Mouse (Mus musculus) small intestine, adult 2 months (tissue): ENCODE measurements at regions not wholly inside any gene's neighbourhood (a gene's known extent, or its start where the extent isn't known, plus 50 kb on each side); places are given as distances from the start of the nearest gene placed in this dataset.

Experiments
- CTCF ChIP-seq: fragments of 200-500 bp; IDR thresholded peaks from 2 replicates; pipeline ENCODE4 v1.5.1; 2012; ENCODE audit warnings: low read depth, mild to moderate bottlenecking, control low read depth, inconsistent platforms, low read length, moderate library complexity, mixed read lengths; ENCODE audit not compliant: insufficient replicate concordance, insufficient read length; ENCODE audit errors: extremely low read depth
- POLR2A ChIP-seq: fragments of 200-500 bp; IDR thresholded peaks from 2 replicates; pipeline ENCODE4 v1.6.1; 2012; ENCODE audit warnings: low read depth, mild to moderate bottlenecking, control low read depth, inconsistent platforms, low read length, moderate library complexity

DNA sequence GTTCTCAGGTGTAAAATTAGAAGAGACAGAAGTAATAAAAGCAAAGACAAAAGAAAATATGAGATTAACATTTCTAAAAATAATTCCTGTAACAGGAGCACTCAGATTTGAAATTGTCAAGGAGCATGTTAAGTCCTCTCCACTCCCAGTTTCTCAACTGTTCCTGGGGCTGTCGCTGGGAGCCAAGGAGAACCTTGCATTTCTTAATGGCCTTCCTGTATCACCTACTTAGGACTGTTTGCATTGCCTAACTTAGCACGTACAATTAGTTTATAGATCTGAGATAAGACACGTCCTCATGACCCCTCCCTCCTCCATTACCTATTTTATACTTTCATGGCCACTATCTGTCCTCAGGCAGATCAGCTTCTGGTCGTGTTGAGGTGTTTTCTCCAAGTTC, 360.8 kb downstream of the Kcnj2 start:
- TF ChIP-seq POLR2A, result no peak
- no peak for TF ChIP-seq CTCF
